Mouse (Mus musculus) olfactory bulb, adult 2 months (tissue): ENCODE data around the gene Mob1a.

Experiments
- CTCF ChIP-seq: fragments of 200-500 bp; IDR thresholded peaks from 2 replicates; pipeline ENCODE4 v1.5.1; 2012; ENCODE audit warnings: low read depth, mild to moderate bottlenecking, low read length, moderate library complexity; ENCODE audit not compliant: insufficient read depth
- POLR2A ChIP-seq: fragments of 200-500 bp; IDR thresholded peaks from 2 replicates; pipeline ENCODE4 v1.6.1; 2012; ENCODE audit warnings: mild to moderate bottlenecking, low read depth, low read length, moderate library complexity; ENCODE audit not compliant: insufficient read depth

DNA sequence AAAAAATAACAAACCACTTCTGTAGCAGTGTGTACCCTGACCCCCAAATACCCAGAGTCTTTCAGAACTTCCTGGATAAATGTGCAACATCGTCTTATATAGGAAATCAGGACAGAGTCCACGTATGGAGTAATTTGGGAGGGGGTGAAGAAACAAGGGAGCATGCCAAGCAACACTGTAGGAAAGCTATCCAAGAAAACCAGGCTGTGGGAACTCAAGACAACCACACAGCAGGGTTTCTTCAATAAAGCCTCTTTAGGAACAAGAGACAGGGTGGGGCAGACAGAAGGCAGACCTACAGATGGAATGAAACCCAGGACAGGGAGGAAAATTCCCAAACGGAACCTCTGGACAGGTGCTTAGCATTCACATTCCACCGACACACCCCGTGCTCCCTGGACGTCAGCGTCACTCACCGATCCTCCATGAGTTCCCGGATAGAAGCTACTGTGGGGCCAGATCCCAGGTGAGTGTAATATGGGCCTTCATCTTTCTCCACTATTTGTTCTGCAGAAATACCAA lies 59.8 kb downstream of the Mob1a start:
- no peak for TF ChIP-seq CTCF
- TF ChIP-seq POLR2A = no peak
